Mouse (Mus musculus): Measurements from ENCODE around the gene Dock8. TPM values are rescaled to one million over a fixed set of nuclear protein-coding genes. Genes with fewer than 3 reads are reported as not detected.

Gene Dock8
- polyA plus RNA-seq, 1 experiment = 1.4 TPM

DNA sequence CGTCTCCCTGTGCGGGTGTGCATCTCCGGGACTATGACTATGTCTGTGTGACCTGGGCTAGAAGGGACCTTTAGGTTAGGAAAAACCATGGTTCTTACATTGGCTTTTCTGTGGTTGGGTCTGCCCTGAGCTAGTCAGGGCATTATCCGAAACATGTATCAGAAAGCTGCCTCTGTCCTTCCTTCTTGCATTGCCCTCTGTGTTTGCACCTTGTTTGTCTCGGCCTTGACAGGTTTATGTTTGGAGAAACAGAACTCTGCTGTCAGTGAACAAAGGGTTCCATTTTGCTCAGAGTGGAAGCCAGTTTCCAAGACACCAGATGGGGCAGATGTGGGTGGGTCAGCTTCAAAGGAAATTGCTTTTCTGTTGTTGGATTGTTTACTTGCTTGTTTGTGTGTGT is 145.8 kb downstream of the Dock8 start:
- H3K79me2 ChIP-seq (ENCODE audit: control insufficient read depth, insufficient read depth) = no peaks in the 10 kb centered on the region
- H3K27me3 ChIP-seq (ENCODE audit: control insufficient read depth, insufficient read depth, insufficient read length) = no peaks in the 10 kb centered on the region
- TF ChIP-seq SRF (IDR thresholded peaks at IDR 0.05; ENCODE audit: control insufficient read depth, insufficient read length, low read depth) = no peak
- TF ChIP-seq REST (IDR thresholded peaks at IDR 0.05; ENCODE audit: insufficient read depth, insufficient read length) = no peak
- TF ChIP-seq TCF3 (IDR thresholded peaks at IDR 0.05; ENCODE audit: insufficient read length, low read depth) = no peak
- TF ChIP-seq TCF12 (IDR thresholded peaks at IDR 0.05; ENCODE audit: insufficient read depth, poor library complexity, severe bottlenecking) = no peak
- TF ChIP-seq MAX (IDR thresholded peaks at IDR 0.05; ENCODE audit: low read depth) = no peak
- no peak for TF ChIP-seq MYOG (IDR thresholded peaks at IDR 0.05; ENCODE audit: control insufficient read depth in 1 of 3, insufficient read depth in 1 of 3, insufficient read length in 2 of 3, low read depth in 2 of 3)
- no peak for TF ChIP-seq MYOD1 (IDR thresholded peaks at IDR 0.05; ENCODE audit: control insufficient read depth in 1 of 3, insufficient read length in 2 of 3, low read depth in 2 of 3)
- TF ChIP-seq CEBPB (IDR thresholded peaks at IDR 0.05; ENCODE audit: insufficient read depth, poor library complexity, severe bottlenecking) = no peak
- H3K4me3 ChIP-seq = no peak overlapping the region
- no peak overlapping the region for H3ac ChIP-seq (ENCODE audit: control insufficient read depth, insufficient read length)
- no peak overlapping the region for H3K4me2 ChIP-seq (ENCODE audit: low read depth)
- H3K36me3 ChIP-seq (ENCODE audit: control insufficient read depth, insufficient read depth) = no peaks in the 10 kb centered on the region

DNA sequence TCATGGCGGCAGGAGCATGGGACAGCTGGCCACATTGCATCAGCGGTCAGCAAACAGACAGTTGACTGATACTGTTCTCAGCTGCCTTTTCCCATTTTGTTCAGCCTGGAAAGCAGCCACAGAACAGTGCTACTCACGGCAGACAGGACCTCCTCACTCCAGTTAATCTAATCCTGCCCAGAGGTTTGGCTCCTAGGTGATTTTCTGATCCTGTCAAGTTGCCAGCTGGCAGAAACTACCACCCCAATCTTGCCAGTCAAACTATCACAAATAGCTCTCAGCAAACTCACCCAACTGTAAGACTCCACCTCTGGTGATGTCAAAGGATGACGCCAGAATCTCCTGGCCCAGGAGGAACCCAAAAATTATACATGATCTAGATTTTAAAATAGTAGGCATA is 146.8 kb downstream of the Dock8 start:
- H3K4me2 ChIP-seq (ENCODE audit: low read depth) = no peak overlapping the region
- TF ChIP-seq SRF (IDR thresholded peaks at IDR 0.05; ENCODE audit: control insufficient read depth, insufficient read length, low read depth) = no peak
- no peaks in the 10 kb centered on the region for H3K27me3 ChIP-seq (ENCODE audit: control insufficient read depth, insufficient read depth, insufficient read length)
- no peaks in the 10 kb centered on the region for H3K79me2 ChIP-seq (ENCODE audit: control insufficient read depth, insufficient read depth)
- H3K4me3 ChIP-seq = no peak overlapping the region
- H3K36me3 ChIP-seq (ENCODE audit: control insufficient read depth, insufficient read depth) = no peaks in the 10 kb centered on the region
- no peak overlapping the region for H3ac ChIP-seq (ENCODE audit: control insufficient read depth, insufficient read length)

DNA sequence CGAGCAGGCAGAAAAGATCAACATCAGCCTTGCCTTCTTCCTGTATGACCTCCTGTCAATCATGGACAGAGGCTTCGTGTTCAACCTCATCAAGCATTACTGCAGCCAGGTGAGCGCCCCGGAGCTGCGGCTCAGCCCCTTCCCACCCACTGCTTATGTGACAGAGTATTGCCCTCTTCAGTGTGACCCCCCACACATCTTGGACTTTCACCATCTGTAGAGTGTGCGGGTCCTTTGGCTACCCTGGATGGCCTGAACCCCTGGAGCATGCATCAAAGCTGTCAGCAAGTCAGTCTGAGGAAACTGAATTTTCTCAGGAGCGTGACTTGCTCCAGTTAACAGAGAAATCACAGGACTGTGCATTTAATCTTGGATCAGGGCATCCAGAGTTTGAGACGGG is 150.5 kb downstream of the Dock8 start:
- no peaks in the 10 kb centered on the region for H3K36me3 ChIP-seq (ENCODE audit: control insufficient read depth, insufficient read depth)
- no peak overlapping the region for H3K4me3 ChIP-seq
- no peaks in the 10 kb centered on the region for H3K27me3 ChIP-seq (ENCODE audit: control insufficient read depth, insufficient read depth, insufficient read length)
- no peaks in the 10 kb centered on the region for H3K79me2 ChIP-seq (ENCODE audit: control insufficient read depth, insufficient read depth)
- H3ac ChIP-seq (ENCODE audit: control insufficient read depth, insufficient read length) = no peak overlapping the region
- no peak overlapping the region for H3K4me2 ChIP-seq (ENCODE audit: low read depth)
- no peak for TF ChIP-seq SRF (IDR thresholded peaks at IDR 0.05; ENCODE audit: control insufficient read depth, insufficient read length, low read depth)
- TF ChIP-seq REST (IDR thresholded peaks at IDR 0.05; ENCODE audit: insufficient read depth, insufficient read length) = no peak
- no peak for TF ChIP-seq MAX (IDR thresholded peaks at IDR 0.05; ENCODE audit: low read depth)
- no peak for TF ChIP-seq E2F4 (IDR thresholded peaks at IDR 0.05; ENCODE audit: insufficient read depth)
- no peak for TF ChIP-seq USF1 (IDR thresholded peaks at IDR 0.05; ENCODE audit: low read depth)
- no peak for TF ChIP-seq MYOG (IDR thresholded peaks at IDR 0.05; ENCODE audit: control insufficient read depth in 1 of 3, insufficient read depth in 1 of 3, insufficient read length in 2 of 3, low read depth in 2 of 3)
- no peak for TF ChIP-seq TCF3 (IDR thresholded peaks at IDR 0.05; ENCODE audit: insufficient read length, low read depth)
- TF ChIP-seq POLR2A (IDR thresholded peaks at IDR 0.05; ENCODE audit: insufficient read length, low read depth) = no peak
- TF ChIP-seq POLR2AphosphoS2 (IDR thresholded peaks at IDR 0.05; ENCODE audit: insufficient read length, low read depth) = no peak
- no peak for TF ChIP-seq MYOD1 (IDR thresholded peaks at IDR 0.05; ENCODE audit: control insufficient read depth in 1 of 3, insufficient read length in 2 of 3, low read depth in 2 of 3)
- no peak for TF ChIP-seq CEBPB (IDR thresholded peaks at IDR 0.05; ENCODE audit: insufficient read depth, poor library complexity, severe bottlenecking)
- TF ChIP-seq TCF12 (IDR thresholded peaks at IDR 0.05; ENCODE audit: insufficient read depth, poor library complexity, severe bottlenecking) = no peak

DNA sequence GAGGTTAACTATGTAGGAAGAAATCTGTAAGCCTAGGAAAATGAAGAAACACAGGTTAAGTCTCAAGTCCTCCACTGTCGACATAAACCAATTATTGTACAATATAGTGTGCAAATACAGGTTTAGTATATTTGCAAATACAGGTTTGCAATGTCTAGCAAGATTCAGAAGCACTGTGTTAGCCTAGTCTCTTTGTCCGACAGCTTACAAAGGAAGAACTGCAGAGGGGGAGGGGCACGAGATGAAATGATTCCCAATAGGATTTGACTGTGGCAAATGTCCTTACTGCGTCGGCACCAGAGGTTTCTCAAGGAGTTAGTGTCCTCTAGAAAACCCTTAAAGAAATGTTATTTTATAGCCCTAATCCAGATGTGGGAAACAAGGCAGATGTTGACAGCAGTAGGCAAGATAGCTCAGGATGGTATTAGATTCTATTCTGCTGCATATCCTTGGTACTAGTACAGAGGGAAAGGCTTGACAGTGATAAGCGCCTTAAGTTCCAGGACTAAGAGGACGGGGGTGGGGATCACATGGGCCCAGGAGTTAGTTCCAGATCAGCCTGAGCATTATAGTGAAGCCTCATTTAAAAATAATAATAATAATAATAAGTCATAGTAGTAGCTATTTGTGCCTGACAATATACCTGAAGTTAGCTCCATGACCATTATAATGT is 155.3 kb downstream of the Dock8 start:
- Histone ChIP-seq H3K79me2 (ENCODE audit: control insufficient read depth, insufficient read depth) (no peaks in the 10 kb centered on the region), H3K4me2 (ENCODE audit: low read depth) (no peak overlapping the region), H3K27me3 (ENCODE audit: control insufficient read depth, insufficient read depth, insufficient read length) (no peaks in the 10 kb centered on the region), H3K36me3 (ENCODE audit: control insufficient read depth, insufficient read depth) (no peaks in the 10 kb centered on the region), H3K4me3 (no peak overlapping the region), H3ac (ENCODE audit: control insufficient read depth, insufficient read length) (no peak overlapping the region)
- no peak for TF ChIP-seq MAX (IDR thresholded peaks at IDR 0.05; ENCODE audit: low read depth)
- no peak for TF ChIP-seq USF1 (IDR thresholded peaks at IDR 0.05; ENCODE audit: low read depth)
- no peak for TF ChIP-seq POLR2AphosphoS2 (IDR thresholded peaks at IDR 0.05; ENCODE audit: insufficient read length, low read depth)
- TF ChIP-seq MYOD1 (IDR thresholded peaks at IDR 0.05; ENCODE audit: control insufficient read depth in 1 of 3, insufficient read length in 2 of 3, low read depth in 2 of 3) = no peak
- no peak for TF ChIP-seq POLR2A (IDR thresholded peaks at IDR 0.05; ENCODE audit: insufficient read length, low read depth)
- no peak for TF ChIP-seq TCF3 (IDR thresholded peaks at IDR 0.05; ENCODE audit: insufficient read length, low read depth)
- TF ChIP-seq E2F4 (IDR thresholded peaks at IDR 0.05; ENCODE audit: insufficient read depth) = no peak
- TF ChIP-seq REST (IDR thresholded peaks at IDR 0.05; ENCODE audit: insufficient read depth, insufficient read length) = no peak
- TF ChIP-seq MYOG (IDR thresholded peaks at IDR 0.05; ENCODE audit: control insufficient read depth in 1 of 3, insufficient read depth in 1 of 3, insufficient read length in 2 of 3, low read depth in 2 of 3) = no peak
- TF ChIP-seq CEBPB (IDR thresholded peaks at IDR 0.05; ENCODE audit: insufficient read depth, poor library complexity, severe bottlenecking) = no peak
- no peak for TF ChIP-seq TCF12 (IDR thresholded peaks at IDR 0.05; ENCODE audit: insufficient read depth, poor library complexity, severe bottlenecking)
- TF ChIP-seq SRF (IDR thresholded peaks at IDR 0.05; ENCODE audit: control insufficient read depth, insufficient read length, low read depth) = no peak

DNA sequence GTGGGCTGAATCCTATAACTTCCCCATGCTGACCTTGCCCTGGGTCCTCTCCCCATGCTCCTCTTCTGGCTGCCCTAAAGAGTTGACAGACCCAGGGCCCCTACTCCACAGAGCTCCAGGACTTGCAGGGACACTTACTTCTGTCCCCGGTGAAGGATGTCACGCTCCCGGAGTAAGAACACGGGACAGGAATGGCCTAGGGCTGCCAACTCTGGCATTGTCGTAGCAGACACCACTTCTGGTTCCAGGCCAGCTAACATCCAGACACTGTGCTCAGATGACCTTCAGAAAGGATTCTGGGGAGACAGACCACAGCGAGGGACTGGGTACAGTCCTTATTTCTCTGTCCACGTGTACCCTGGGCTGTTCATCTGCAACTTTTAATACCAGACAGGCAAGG is 155.9 kb downstream of the Dock8 start:
- TF ChIP-seq TCF12 (IDR thresholded peaks at IDR 0.05; ENCODE audit: insufficient read depth, poor library complexity, severe bottlenecking) (no peak), MYOG (IDR thresholded peaks at IDR 0.05; ENCODE audit: control insufficient read depth in 1 of 3, insufficient read depth in 1 of 3, insufficient read length in 2 of 3, low read depth in 2 of 3) (no peak), POLR2A (IDR thresholded peaks at IDR 0.05; ENCODE audit: insufficient read length, low read depth) (no peak), REST (IDR thresholded peaks at IDR 0.05; ENCODE audit: insufficient read depth, insufficient read length) (no peak), SRF (IDR thresholded peaks at IDR 0.05; ENCODE audit: control insufficient read depth, insufficient read length, low read depth) (no peak), E2F4 (IDR thresholded peaks at IDR 0.05; ENCODE audit: insufficient read depth) (no peak), MAX (IDR thresholded peaks at IDR 0.05; ENCODE audit: low read depth) (no peak), USF1 (IDR thresholded peaks at IDR 0.05; ENCODE audit: low read depth) (no peak), MYOD1 (IDR thresholded peaks at IDR 0.05; ENCODE audit: control insufficient read depth in 1 of 3, insufficient read length in 2 of 3, low read depth in 2 of 3) (no peak), CEBPB (IDR thresholded peaks at IDR 0.05; ENCODE audit: insufficient read depth, poor library complexity, severe bottlenecking) (no peak), TCF3 (IDR thresholded peaks at IDR 0.05; ENCODE audit: insufficient read length, low read depth) (no peak), POLR2AphosphoS2 (IDR thresholded peaks at IDR 0.05; ENCODE audit: insufficient read length, low read depth) (no peak)
- no peak overlapping the region for H3K4me3 ChIP-seq
- H3K36me3 ChIP-seq (ENCODE audit: control insufficient read depth, insufficient read depth) = no peaks in the 10 kb centered on the region
- H3ac ChIP-seq (ENCODE audit: control insufficient read depth, insufficient read length) = no peak overlapping the region
- H3K79me2 ChIP-seq (ENCODE audit: control insufficient read depth, insufficient read depth) = no peaks in the 10 kb centered on the region
- no peaks in the 10 kb centered on the region for H3K27me3 ChIP-seq (ENCODE audit: control insufficient read depth, insufficient read depth, insufficient read length)
- no peak overlapping the region for H3K4me2 ChIP-seq (ENCODE audit: low read depth)

Measured in myocyte (in vitro differentiated cells).